Mouse (Mus musculus) embryonic facial prominence, embryonic 15.5 days (tissue): ENCODE data around the gene Zfp169. TPM values are rescaled to one million over a fixed set of nuclear protein-coding genes. Genes with fewer than 3 reads are reported as not detected.

Experiments
- ATAC-seq: fragments of 200-750 bp; cut with Nextera tagmentation; 2 replicates; pipeline ENCODE4 v1.8.0; 2017; ENCODE audit warnings: low read depth, moderate TSS enrichment; ENCODE audit not compliant: insufficient number of reproducible peaks, low FRiP score, low TSS enrichment
- H3K27ac ChIP-seq: fragments of 300-500 bp; sonication (generic); replicated peaks from 2 replicates; pipeline ENCODE4 v1.5.1; 2015; ENCODE audit warnings: mild to moderate bottlenecking, inconsistent platforms
- H3K27me3 ChIP-seq: fragments of 300-500 bp; sonication (generic); 2 replicates; pipeline ENCODE4 v1.6.1; 2015; ENCODE audit warnings: inconsistent platforms
- H3K36me3 ChIP-seq: fragments of 300-500 bp; sonication (generic); 2 replicates; pipeline ENCODE4 v1.6.1; 2015; ENCODE audit warnings: mild to moderate bottlenecking, inconsistent platforms
- H3K4me1 ChIP-seq: fragments of 300-500 bp; sonication (generic); 2 replicates; pipeline ENCODE4 v1.6.1; 2015; ENCODE audit warnings: inconsistent platforms
- H3K4me2 ChIP-seq: fragments of 300-500 bp; sonication (generic); replicated peaks from 2 replicates; pipeline ENCODE4 v1.6.1; 2015; ENCODE audit warnings: mild to moderate bottlenecking, inconsistent platforms
- H3K4me3 ChIP-seq: fragments of 300-500 bp; sonication (generic); replicated peaks from 2 replicates; pipeline ENCODE4 v1.5.1; 2015; ENCODE audit warnings: mild to moderate bottlenecking, inconsistent platforms
- H3K9ac ChIP-seq: fragments of 300-500 bp; sonication (generic); 2 replicates; pipeline ENCODE4 v1.6.1; 2015; ENCODE audit warnings: inconsistent platforms
- H3K9me3 ChIP-seq: fragments of 300-500 bp; sonication (generic); replicated peaks from 2 replicates; pipeline ENCODE4 v1.6.1; 2016; ENCODE audit warnings: inconsistent platforms
- WGBS: fragments of 180-500 bp; shearing (Covaris S2); methylation state at CpG from one replicate; pipeline ENCODE4 v1.1.7; 2015; 5-methylcytosine and 5-hydroxymethylcytosine counted together
- polyA plus RNA-seq: library from polyadenylated mRNA; unstranded; fragments of >200 nt; fragmentation: Nextera tagmentation; extraction: Ambion mirVana; gene quantifications from 2 replicates; pipeline ENCODE4 v1.2.1, GENCODE M21; 2015

Zfp169 gene
- 4.0 and 4.9 TPM in 2 replicates for polyA plus RNA-seq

- ATAC-seq = peak; percentile 98
- peak within 1 kb of the TSS; percentile 88 for H3K4me2 ChIP-seq
- H3K4me3 ChIP-seq = peak within 1 kb of the TSS; percentile 79
- WGBS = 1% methylated on average over 34 of the region's 34 CpGs
- no peaks in the 10 kb centered on the region for H3K36me3 ChIP-seq
- H3K4me1 ChIP-seq = peaks cover 10% of the 10 kb centered on the region
- peak within 1 kb of the TSS; percentile 39 for H3K27ac ChIP-seq
- H3K27me3 ChIP-seq = no peaks in the 10 kb centered on the region
- H3K9me3 ChIP-seq = no peaks in the 10 kb centered on the region
- peak within 1 kb of the TSS; percentile 81 for H3K9ac ChIP-seq
Observed at GRCm38 (mm10) chr13:48513003-48513929, at the start of gene Zfp169, which contains the start of gene A830005F24Rik. TSS of gene Zfp169 (minus strand) at chr13:48513451. TSS of gene A830005F24Rik (plus strand) at chr13:48513570.

DNA sequence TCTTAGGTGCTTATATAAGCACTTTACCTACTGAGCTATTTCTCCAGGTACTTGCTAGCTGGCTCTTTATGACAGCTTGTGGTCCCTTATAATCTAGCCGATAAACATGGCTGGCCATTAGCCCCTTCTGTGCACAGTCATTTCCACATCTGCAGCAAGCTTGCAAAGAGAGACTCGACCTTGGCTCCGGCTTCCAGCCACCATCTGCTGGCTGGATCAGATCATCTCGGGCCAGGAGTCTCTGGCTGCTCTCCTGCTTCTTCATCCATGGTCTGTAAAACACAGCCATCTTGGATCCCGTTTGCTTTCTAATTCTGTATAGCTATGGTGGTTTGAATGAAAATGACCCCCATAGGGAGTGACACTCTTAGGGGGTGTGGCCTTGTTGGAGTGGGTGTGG is 49.1 kb upstream of the Zfp169 start:
- peaks cover 11% of the 10 kb centered on the region for H3K4me1 ChIP-seq
- no peaks in the 10 kb centered on the region for H3K9me3 ChIP-seq
- no peak for ATAC-seq
- H3K27ac ChIP-seq = no peak overlapping the region
- H3K27me3 ChIP-seq = no peaks in the 10 kb centered on the region
- 81% methylated on average over 5 of the region's 5 CpGs for WGBS
- no peak overlapping the region for H3K9ac ChIP-seq
- H3K4me3 ChIP-seq = no peak overlapping the region
- H3K36me3 ChIP-seq = no peaks in the 10 kb centered on the region
- H3K4me2 ChIP-seq = no peak overlapping the region

- Histone ChIP-seq H3K4me1 (peaks cover 11% of the 10 kb centered on the region), H3K4me3 (no peak overlapping the region), H3K27ac (no peak overlapping the region), H3K36me3 (no peaks in the 10 kb centered on the region), H3K4me2 (no peak overlapping the region), H3K9me3 (no peaks in the 10 kb centered on the region), H3K9ac (no peak overlapping the region), H3K27me3 (no peaks in the 10 kb centered on the region)
- no peak for ATAC-seq
- WGBS = 90% methylated on average over 2 of the region's 2 CpGs
Observed at GRCm38 (mm10) chr13:48561481-48561880, 48.2 kb upstream of the Zfp169 start.

- no peak overlapping the region for H3K27ac ChIP-seq
- no peak overlapping the region for H3K4me2 ChIP-seq
- H3K4me1 ChIP-seq = peaks cover 18% of the 10 kb centered on the region
- no peak overlapping the region for H3K9ac ChIP-seq
- no peak overlapping the region for H3K4me3 ChIP-seq
- H3K27me3 ChIP-seq = no peaks in the 10 kb centered on the region
- WGBS = 90% methylated on average over 1 of the region's 1 CpGs
- no peaks in the 10 kb centered on the region for H3K36me3 ChIP-seq
- no peaks in the 10 kb centered on the region for H3K9me3 ChIP-seq
- no peak for ATAC-seq
Observed at GRCm38 (mm10) chr13:48555976-48556375, 42.7 kb upstream of the Zfp169 start.

- no peaks in the 10 kb centered on the region for H3K27me3 ChIP-seq
- 82% methylated on average over 1 of the region's 1 CpGs for WGBS
Observed at GRCm38 (mm10) chr13:48554552-48554951, 41.3 kb upstream of the Zfp169 start.

DNA sequence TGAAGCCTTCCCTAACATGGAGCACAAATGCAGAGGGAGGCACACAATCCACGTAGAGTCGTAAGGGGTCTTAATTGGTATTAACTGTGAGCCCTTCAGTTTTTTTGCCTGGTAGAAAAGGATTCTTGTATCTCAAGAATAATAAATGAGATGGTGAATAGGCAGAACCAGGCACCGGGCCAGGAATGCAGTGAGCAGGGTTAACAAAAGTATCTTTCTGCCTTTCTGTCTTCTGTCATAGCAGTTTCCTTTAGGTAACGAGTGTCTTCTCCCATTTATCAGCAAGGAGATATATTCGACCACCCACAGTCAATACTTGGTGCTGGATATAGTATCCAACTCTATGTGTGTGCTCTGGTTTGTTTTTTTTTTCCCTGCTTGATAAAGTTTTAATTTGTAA is 40.3 kb upstream of the Zfp169 start:
- peak overlapping the region; percentile 94; the same call in 1 of the 2 replicates for H3K27ac ChIP-seq
- H3K9ac ChIP-seq = no peak overlapping the region
- ATAC-seq = no peak
- H3K36me3 ChIP-seq = no peaks in the 10 kb centered on the region
- H3K9me3 ChIP-seq = no peaks in the 10 kb centered on the region
- no peak overlapping the region for H3K4me2 ChIP-seq
- 72% methylated on average over 5 of the region's 5 CpGs for WGBS
- peaks cover 18% of the 10 kb centered on the region for H3K4me1 ChIP-seq
- no peak overlapping the region for H3K4me3 ChIP-seq
- H3K27me3 ChIP-seq = no peaks in the 10 kb centered on the region

More at GRCm38 (mm10) chr13:48554552-48554951, 41.3 kb upstream of the Zfp169 start:
- Histone ChIP-seq H3K9ac (no peak overlapping the region), H3K4me2 (no peak overlapping the region), H3K4me1 (peaks cover 18% of the 10 kb centered on the region), H3K4me3 (no peak overlapping the region), H3K9me3 (no peaks in the 10 kb centered on the region), H3K27ac (no peak overlapping the region), H3K36me3 (no peaks in the 10 kb centered on the region)
- ATAC-seq = no peak

GRCm38 (mm10) chr13:48552181-48553090 is 39.2 kb upstream of the Zfp169 start:
- H3K4me2 ChIP-seq = peak overlapping the region; percentile 39
- H3K9ac ChIP-seq = no peak overlapping the region
- no peaks in the 10 kb centered on the region for H3K36me3 ChIP-seq
- peaks cover 18% of the 10 kb centered on the region for H3K4me1 ChIP-seq
- WGBS = 41% methylated on average over 21 of the region's 21 CpGs
- peak overlapping the region; percentile 20 for H3K4me3 ChIP-seq
- peak overlapping the region; percentile 94 for H3K27ac ChIP-seq
- H3K9me3 ChIP-seq = no peaks in the 10 kb centered on the region
- ATAC-seq = peak; percentile 90
- no peaks in the 10 kb centered on the region for H3K27me3 ChIP-seq

DNA sequence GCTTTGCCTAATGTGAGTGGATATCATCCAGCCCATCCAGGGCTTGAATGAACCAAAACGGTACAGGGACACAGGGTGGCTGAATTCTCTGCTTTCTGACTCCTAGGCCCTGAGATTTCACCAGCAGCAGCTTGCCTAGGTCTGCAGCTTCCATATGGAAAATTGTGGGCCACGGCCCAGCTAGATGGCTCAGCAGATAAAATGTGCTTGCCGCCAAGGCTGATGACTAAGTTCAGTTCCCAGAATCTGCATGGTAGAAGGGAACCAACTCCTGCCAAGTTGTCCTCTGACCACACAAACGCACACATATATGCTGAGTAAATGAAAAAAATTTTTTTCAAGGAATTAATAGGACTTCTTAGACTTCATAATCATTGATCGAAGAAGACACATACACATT is 35.0 kb upstream of the Zfp169 start:
- no peak overlapping the region for H3K4me3 ChIP-seq
- WGBS = 91% methylated on average over 5 of the region's 5 CpGs
- no peak overlapping the region for H3K27ac ChIP-seq
- H3K4me1 ChIP-seq = peaks cover 31% of the 10 kb centered on the region
- no peaks in the 10 kb centered on the region for H3K36me3 ChIP-seq
- no peak overlapping the region for H3K9ac ChIP-seq
- no peaks in the 10 kb centered on the region for H3K27me3 ChIP-seq
- H3K4me2 ChIP-seq = no peak overlapping the region
- H3K9me3 ChIP-seq = no peaks in the 10 kb centered on the region
- no peak for ATAC-seq

GRCm38 (mm10) chr13:48547623-48548022 is 34.4 kb upstream of the Zfp169 start:
- Histone ChIP-seq H3K4me1 (peaks cover 26% of the 10 kb centered on the region), H3K27me3 (no peaks in the 10 kb centered on the region), H3K27ac (no peak overlapping the region), H3K9ac (no peak overlapping the region), H3K4me2 (no peak overlapping the region), H3K36me3 (no peaks in the 10 kb centered on the region), H3K4me3 (no peak overlapping the region), H3K9me3 (no peaks in the 10 kb centered on the region)
- WGBS = 91% methylated on average over 6 of the region's 6 CpGs
- no peak for ATAC-seq

- under 1% methylated on average over 72 of the region's 72 CpGs for WGBS
- Histone ChIP-seq H3K36me3 (no peaks in the 10 kb centered on the region), H3K9me3 (no peaks in the 10 kb centered on the region), H3K27me3 (no peaks in the 10 kb centered on the region), H3K9ac (peak overlapping the region; percentile 97), H3K4me1 (peaks cover 17% of the 10 kb centered on the region; the same call in 1 of the 2 replicates), H3K4me3 (peak overlapping the region; percentile 89), H3K27ac (peak overlapping the region; percentile 100), H3K4me2 (peak overlapping the region; percentile 52)
- ATAC-seq = peak; percentile 98
Observed at GRCm38 (mm10) chr13:48546330-48546917, 33.2 kb upstream of the Zfp169 start.
